Mouse (Mus musculus): ENCODE results near the gene Pvr.

DNA sequence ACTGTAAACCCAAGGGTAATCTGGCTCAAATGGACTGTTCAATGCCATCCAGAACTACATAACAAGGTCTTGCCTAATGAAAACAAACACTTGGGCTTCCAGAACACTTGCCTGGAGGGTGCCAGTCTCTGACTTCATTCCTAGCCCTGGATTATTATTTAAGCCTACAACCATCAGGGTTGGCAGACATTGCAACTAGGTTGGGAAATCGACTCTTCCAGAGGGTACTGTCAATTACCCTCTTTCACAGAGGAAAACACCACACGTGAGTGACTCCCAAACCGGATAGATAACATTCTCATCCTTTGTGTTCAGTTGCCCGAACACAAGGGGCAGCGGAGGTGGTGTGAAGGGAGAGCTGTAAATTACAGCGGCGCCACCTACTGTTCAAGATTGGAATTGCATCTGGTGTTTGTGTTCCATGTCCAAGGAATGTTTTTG lies 35.4 kb upstream of the Pvr start:
- peak; percentile 71 for TF ChIP-seq CTCF (IDR thresholded peaks at IDR 0.05; ENCODE audit: control insufficient read depth, insufficient read depth, insufficient read length)
- no peak for TF ChIP-seq MYOG (IDR thresholded peaks at IDR 0.05; ENCODE audit: control insufficient read depth, extremely low read depth, insufficient read length)
- no peak for TF ChIP-seq USF1 (IDR thresholded peaks at IDR 0.05; ENCODE audit: low read depth)
- TF ChIP-seq MAX (IDR thresholded peaks at IDR 0.05): no peak
- no peak for TF ChIP-seq MYOD1 (IDR thresholded peaks at IDR 0.05; ENCODE audit: control insufficient read depth, insufficient read length, low read depth)
- TF ChIP-seq CEBPB (IDR thresholded peaks at IDR 0.05; ENCODE audit: low read depth): no peak
